Mouse (Mus musculus): ENCODE measurements around the gene Cdt1. TPM values are rescaled to one million over a fixed set of nuclear protein-coding genes. Genes with fewer than 3 reads are reported as not detected.
A peak's percentile ranks its signal among the peaks of the same experiment; 100 is the strongest.

The Cdt1 gene
- polyA plus RNA-seq, 1 experiment from 2014 or later, result 11.5 TPM

DNA sequence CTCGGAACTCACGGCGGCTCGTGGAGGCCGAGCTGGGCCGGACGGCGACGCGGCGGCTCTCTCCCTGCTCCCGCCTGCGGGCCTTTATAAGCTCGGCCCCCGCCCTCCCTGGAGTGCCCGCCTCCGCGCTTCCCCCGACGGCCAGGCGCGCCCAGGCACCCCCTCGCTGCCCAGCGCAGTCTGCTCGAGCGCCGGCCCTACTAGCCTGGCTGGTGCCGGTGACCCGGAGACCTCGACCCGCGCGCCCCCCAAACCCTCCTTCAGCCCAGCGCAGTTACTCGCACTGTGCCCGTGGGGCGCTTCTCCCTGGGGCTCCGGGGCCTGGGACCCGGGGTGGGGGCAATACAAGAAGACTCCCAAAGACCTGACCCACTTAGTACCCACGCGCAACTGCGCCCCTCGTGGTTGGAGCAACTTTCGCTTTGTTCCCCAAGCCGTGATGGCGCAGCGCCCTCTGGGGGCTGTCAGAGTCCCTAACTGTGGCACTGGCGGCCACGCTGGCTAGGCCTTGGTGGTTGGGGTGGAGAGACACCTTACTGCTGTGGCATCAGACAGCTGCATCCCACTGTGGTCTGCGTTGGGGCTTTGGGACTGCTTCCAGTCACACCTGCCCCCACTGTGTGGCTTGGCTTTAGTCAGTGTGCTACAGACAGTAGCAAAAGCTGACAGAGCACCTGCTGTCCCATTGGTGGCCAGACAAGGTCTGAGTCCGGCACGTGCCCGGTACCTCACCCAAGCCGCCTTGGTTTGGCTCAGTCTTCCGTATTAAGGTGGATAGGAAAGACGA, 16.4 kb upstream of the Cdt1 start, which contains the start of gene Piezo1:
Gene Piezo1, minus strand, starts transcription at position 65 of the 787 bp plus-strand sequence.
- Histone ChIP-seq H3K4me1 (replicated peaks) (peaks cover 14% of the 10 kb centered on the region), H3K36me3 (no peaks in the 10 kb centered on the region), H3K27me3 (peaks cover 32% of the 10 kb centered on the region), H3K4me2 (peak within 1 kb of the TSS; percentile 76), H3K9me3 (no peaks in the 10 kb centered on the region), H3K27ac (replicated peaks) (peak within 1 kb of the TSS; percentile 16), H3K4me3 (peak within 1 kb of the TSS; percentile 46), H3K9ac (peak within 1 kb of the TSS; percentile 46)
- ATAC-seq (ENCODE audit: low FRiP score, low read depth), result peak; percentile 59; the same call in 1 of the 2 replicates
- WGBS, result 11% methylated on average over 53 of the region's 56 CpGs

GRCm38 (mm10) chr8:122554786-122555185, 13.0 kb upstream of the Cdt1 start:
- H3K9me3 ChIP-seq, result no peaks in the 10 kb centered on the region
- H3K36me3 ChIP-seq, result no peaks in the 10 kb centered on the region
- peaks cover 14% of the 10 kb centered on the region for H3K4me1 ChIP-seq (replicated peaks)
- no peak overlapping the region for H3K4me2 ChIP-seq
- H3K4me3 ChIP-seq, result no peak overlapping the region
- 67% methylated on average over 6 of the region's 6 CpGs for WGBS
- H3K27me3 ChIP-seq, result peaks cover 28% of the 10 kb centered on the region
- H3K9ac ChIP-seq, result no peak overlapping the region
- ATAC-seq (ENCODE audit: low FRiP score, low read depth), result no peak
- no peak overlapping the region for H3K27ac ChIP-seq (replicated peaks)

GRCm38 (mm10) chr8:122556030-122557009, 11.5 kb upstream of the Cdt1 start:
- peaks cover 14% of the 10 kb centered on the region for H3K27me3 ChIP-seq
- H3K27ac ChIP-seq (replicated peaks), result 0 out of 2 replicates have a peak overlapping the region, but pooled peaks have one; percentile 1
- ATAC-seq (ENCODE audit: low FRiP score, low read depth), result no peak
- H3K36me3 ChIP-seq, result no peaks in the 10 kb centered on the region
- no peak overlapping the region for H3K4me3 ChIP-seq
- H3K4me1 ChIP-seq (replicated peaks), result peaks cover 2% of the 10 kb centered on the region
- no peaks in the 10 kb centered on the region for H3K9me3 ChIP-seq
- H3K4me2 ChIP-seq, result no peak overlapping the region
- WGBS, result 57% methylated on average over 12 of the region's 12 CpGs
- H3K9ac ChIP-seq, result no peak overlapping the region

- H3K27me3 ChIP-seq, result 0 out of 2 replicates have a peak, but pooled peaks cover 4% of the 10 kb centered on the region
- H3K9ac ChIP-seq, result no peak overlapping the region
- H3K4me2 ChIP-seq, result no peak overlapping the region
- no peak overlapping the region for H3K27ac ChIP-seq (replicated peaks)
- H3K4me1 ChIP-seq (replicated peaks), result no peaks in the 10 kb centered on the region; the same call in 1 of the 2 replicates
- ATAC-seq (ENCODE audit: low FRiP score, low read depth), result no peak
- H3K4me3 ChIP-seq, result no peak overlapping the region
- no peaks in the 10 kb centered on the region for H3K36me3 ChIP-seq
- 45% methylated on average over 10 of the region's 10 CpGs for WGBS
- H3K9me3 ChIP-seq, result no peaks in the 10 kb centered on the region
Measured at GRCm38 (mm10) chr8:122557248-122558038, 10.4 kb upstream of the Cdt1 start.

DNA sequence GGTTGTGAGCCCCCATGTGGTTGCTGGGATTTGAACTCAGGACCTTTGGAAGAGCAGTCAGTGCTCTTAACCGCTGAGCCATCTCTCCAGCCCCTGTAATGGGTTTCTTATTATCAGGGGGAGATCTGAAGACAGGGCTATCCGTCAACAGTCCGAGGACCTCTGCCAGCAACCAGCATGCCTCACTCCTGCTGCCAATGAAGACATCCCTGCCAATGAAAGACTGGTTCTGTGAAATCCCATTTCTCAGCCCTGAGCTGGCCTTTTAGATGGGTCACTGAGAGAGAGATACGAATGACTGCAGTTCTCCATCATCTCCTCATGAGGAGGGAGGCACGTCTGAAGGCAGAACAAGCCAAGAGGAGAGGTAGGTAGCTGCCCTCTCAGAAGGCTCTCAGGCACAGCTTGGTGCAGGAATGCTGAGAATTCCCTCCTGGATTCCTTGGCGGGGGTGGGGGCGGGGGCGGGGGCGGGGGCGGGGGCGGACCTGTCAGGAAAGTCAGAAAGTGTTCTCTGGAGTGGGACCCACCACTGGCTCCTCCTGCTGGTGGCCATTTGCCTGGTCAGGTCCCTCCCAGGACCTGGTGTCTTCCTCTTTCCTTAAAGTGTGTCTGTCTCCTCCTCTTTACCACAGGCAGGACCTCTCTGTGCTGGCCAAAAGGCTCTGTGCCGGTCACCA, 9.0 kb upstream of the Cdt1 start:
- ATAC-seq (ENCODE audit: low FRiP score, low read depth), result no peak
- Histone ChIP-seq H3K27ac (replicated peaks) (no peak overlapping the region), H3K27me3 (no peaks in the 10 kb centered on the region), H3K9me3 (no peaks in the 10 kb centered on the region), H3K4me2 (no peak overlapping the region), H3K4me3 (no peak overlapping the region), H3K9ac (no peak overlapping the region), H3K36me3 (no peaks in the 10 kb centered on the region), H3K4me1 (replicated peaks) (no peaks in the 10 kb centered on the region; the same call in 1 of the 2 replicates)
- 16% methylated on average over 12 of the region's 12 CpGs for whole genome bisulfite sequencing

DNA sequence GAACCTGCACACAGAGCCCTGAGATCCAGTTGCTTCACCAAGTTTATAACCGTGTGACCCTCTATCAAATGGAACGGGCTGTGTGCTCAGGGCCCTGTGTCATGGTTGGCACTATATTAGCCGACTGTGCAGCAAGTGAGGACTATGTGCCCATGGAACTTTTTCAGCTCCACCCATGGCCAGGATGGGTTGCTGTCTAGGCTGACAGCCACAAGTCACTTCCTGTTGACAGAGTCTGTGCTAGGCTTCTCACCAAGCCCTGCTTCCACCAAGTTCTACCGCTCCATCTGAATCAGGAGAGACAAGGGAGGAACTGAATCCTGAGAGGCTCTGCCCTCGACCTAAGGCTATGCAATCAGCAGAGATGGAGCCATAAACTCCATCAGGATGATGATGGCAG, 6.6 kb upstream of the Cdt1 start:
- no peak for ATAC-seq (ENCODE audit: low FRiP score, low read depth)
- H3K27me3 ChIP-seq, result no peaks in the 10 kb centered on the region
- H3K9me3 ChIP-seq, result no peaks in the 10 kb centered on the region
- 81% methylated on average over 5 of the region's 5 CpGs for WGBS
- no peak overlapping the region for H3K9ac ChIP-seq
- no peak overlapping the region for H3K4me3 ChIP-seq
- H3K27ac ChIP-seq (replicated peaks), result no peak overlapping the region
- peaks cover under 1% of the 10 kb centered on the region for H3K4me1 ChIP-seq (replicated peaks)
- H3K4me2 ChIP-seq, result no peak overlapping the region
- no peaks in the 10 kb centered on the region for H3K36me3 ChIP-seq

- Histone ChIP-seq H3K9ac (no peak overlapping the region), H3K36me3 (no peaks in the 10 kb centered on the region), H3K4me1 (replicated peaks) (peaks cover 27% of the 10 kb centered on the region), H3K27ac (replicated peaks) (no peak overlapping the region), H3K4me3 (no peak overlapping the region), H3K4me2 (no peak overlapping the region), H3K9me3 (no peaks in the 10 kb centered on the region), H3K27me3 (no peaks in the 10 kb centered on the region)
- WGBS, result 89% methylated on average over 25 of the region's 25 CpGs
- ATAC-seq (ENCODE audit: low FRiP score, low read depth), result no peak
Measured at GRCm38 (mm10) chr8:122564363-122565352, 3.2 kb upstream of the Cdt1 start.

DNA sequence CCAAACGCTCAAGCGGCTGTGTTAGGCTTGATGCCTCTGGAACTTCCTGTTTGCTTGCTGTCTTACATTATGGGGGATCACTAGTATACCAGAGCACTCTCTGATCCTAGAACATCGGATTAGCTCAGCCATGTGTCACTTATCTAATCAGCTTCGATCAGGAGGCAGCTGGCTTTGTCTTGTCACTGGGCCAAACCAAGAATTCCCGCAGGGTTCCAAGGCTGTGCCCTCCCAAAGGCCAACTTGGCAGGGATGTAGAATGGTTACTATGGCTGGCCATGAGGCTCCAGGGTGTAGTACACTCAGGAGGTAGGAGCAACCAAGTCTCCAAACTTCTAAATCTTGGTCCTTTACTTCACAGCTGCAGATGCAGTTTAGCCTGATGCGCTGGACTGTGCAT, 1.0 kb upstream of the Cdt1 start:
- Histone ChIP-seq H3K4me2 (peak overlapping the region; percentile 97), H3K4me3 (peak overlapping the region; percentile 93), H3K36me3 (no peaks in the 10 kb centered on the region), H3K9me3 (no peaks in the 10 kb centered on the region), H3K9ac (peak overlapping the region; percentile 83), H3K4me1 (replicated peaks) (peaks cover 27% of the 10 kb centered on the region), H3K27ac (replicated peaks) (peak overlapping the region; percentile 94), H3K27me3 (no peaks in the 10 kb centered on the region)
- ATAC-seq (ENCODE audit: low FRiP score, low read depth), result no peak
- WGBS, result 35% methylated on average over 6 of the region's 6 CpGs

DNA sequence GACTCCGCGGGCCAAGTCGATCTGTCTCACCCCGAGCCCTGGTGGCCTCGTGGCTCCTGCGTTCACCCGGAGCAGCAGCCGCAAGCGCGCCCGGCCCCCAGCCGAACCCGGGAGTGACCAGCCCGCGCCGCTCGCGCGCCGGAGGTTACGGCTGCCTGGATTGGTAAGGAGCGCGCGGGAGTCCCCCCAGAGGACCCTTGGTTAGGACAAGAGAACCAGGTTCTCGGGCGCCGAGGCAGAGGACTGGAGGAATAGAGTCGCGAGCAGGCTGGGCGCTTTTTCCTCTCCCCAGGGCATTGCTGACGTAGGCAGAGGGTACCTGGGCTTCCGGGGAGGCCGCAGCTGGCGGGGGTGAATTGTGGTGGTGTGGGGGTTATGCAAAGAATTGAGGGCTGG, 292 bp downstream of the Cdt1 start:
- no peak; the same call in none of the 2 replicates for ATAC-seq (ENCODE audit: low FRiP score, low read depth)
- Histone ChIP-seq H3K4me2 (peak overlapping the region; percentile 97), H3K9me3 (no peaks in the 10 kb centered on the region), H3K36me3 (no peaks in the 10 kb centered on the region), H3K9ac (peak overlapping the region; percentile 83), H3K27ac (replicated peaks) (peak overlapping the region; percentile 71), H3K27me3 (no peaks in the 10 kb centered on the region), H3K4me1 (replicated peaks) (peaks cover 29% of the 10 kb centered on the region), H3K4me3 (peak overlapping the region; percentile 93)
- WGBS, result 0% methylated on average over 33 of the region's 34 CpGs

DNA sequence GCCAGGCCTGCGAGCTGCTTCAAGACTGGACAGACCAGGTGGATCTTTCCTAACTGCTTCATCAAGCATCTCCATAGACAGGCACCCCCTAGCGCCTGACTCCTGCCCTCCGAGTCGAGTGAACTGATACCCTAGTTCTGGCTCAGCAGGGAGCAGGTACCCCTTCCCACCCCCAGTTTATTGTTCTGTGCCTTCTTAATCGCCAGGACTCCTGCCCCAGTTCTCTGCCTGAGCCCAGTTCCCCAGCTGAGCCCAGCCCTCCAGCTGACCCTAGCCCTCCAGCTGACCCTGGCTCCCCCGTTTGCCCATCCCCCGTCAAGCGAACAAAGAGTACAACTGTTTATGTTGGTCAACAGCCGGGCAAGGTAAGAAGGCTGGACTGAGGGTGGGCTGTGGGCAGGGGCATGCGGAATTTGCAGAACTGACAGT, 1.1 kb downstream of the Cdt1 start:
- 0 out of 2 replicates have a peak overlapping the region, but pooled peaks have one; percentile 14 for H3K9ac ChIP-seq
- H3K4me1 ChIP-seq (replicated peaks), result peaks cover 35% of the 10 kb centered on the region
- 15% methylated on average over 10 of the region's 10 CpGs for WGBS
- H3K36me3 ChIP-seq, result no peaks in the 10 kb centered on the region
- no peak overlapping the region for H3K27ac ChIP-seq (replicated peaks)
- peak overlapping the region; percentile 93 for H3K4me3 ChIP-seq
- no peak for ATAC-seq (ENCODE audit: low FRiP score, low read depth)
- no peaks in the 10 kb centered on the region for H3K27me3 ChIP-seq
- peak overlapping the region; percentile 97 for H3K4me2 ChIP-seq
- H3K9me3 ChIP-seq, result no peaks in the 10 kb centered on the region
